Mouse (Mus musculus): Measurements from ENCODE around the gene Vwa8. TPM values are rescaled to one million over a fixed set of nuclear protein-coding genes. Genes with fewer than 3 reads are reported as not detected.

Gene Vwa8
- polyA plus RNA-seq, 2 experiments: 6.4 to 8.3 TPM

- ATAC-seq (ENCODE audit: insufficient read depth) (no peak), DNase-seq (ENCODE audit: low read depth in 3 of 3, low spot score in 3 of 3) (no peak)
- no peaks in the 10 kb centered on the region for H3K4me1 ChIP-seq (replicated peaks; ENCODE audit: control insufficient read depth in 2 of 2, insufficient read depth in 2 of 2, low read length in 1 of 2)
- no peak overlapping the region for H3K4me2 ChIP-seq (ENCODE audit: low read depth)
- H3K27ac ChIP-seq: no peak overlapping the region
- TF ChIP-seq EP300 (IDR thresholded peaks at IDR 0.05; ENCODE audit: low read depth) (no peak), CTCF (IDR thresholded peaks at IDR 0.05; ENCODE audit: low read depth) (no peak)
- H3K9ac ChIP-seq (replicated peaks): no peak overlapping the region
- H3K27me3 ChIP-seq (ENCODE audit: control insufficient read depth, insufficient read depth, low read length): no peaks in the 10 kb centered on the region
- H3K4me3 ChIP-seq (ENCODE audit: insufficient read depth in 1 of 2, low read depth in 2 of 2, low read length in 2 of 2): no peak overlapping the region
- no peaks in the 10 kb centered on the region for H3K9me3 ChIP-seq (ENCODE audit: control insufficient read depth, low read length)
- H3K36me3 ChIP-seq (replicated peaks; ENCODE audit: control insufficient read depth, insufficient read depth, low read depth): no peaks in the 10 kb centered on the region
- 50% methylated on average over 9 of the region's 9 CpGs for WGBS (ENCODE audit: insufficient replicate concordance)
Observed at GRCm38 (mm10) chr14:79226056-79226455, 377.2 kb downstream of the Vwa8 start.

- ATAC-seq (ENCODE audit: insufficient read depth): no peak
- Histone ChIP-seq H3K4me1 (replicated peaks; ENCODE audit: control insufficient read depth in 2 of 2, insufficient read depth in 2 of 2, low read length in 1 of 2) (no peaks in the 10 kb centered on the region), H3K4me2 (ENCODE audit: low read depth) (no peak overlapping the region), H3K27ac (no peak overlapping the region), H3K4me3 (ENCODE audit: insufficient read depth in 1 of 2, low read depth in 2 of 2, low read length in 2 of 2) (no peak overlapping the region), H3K27me3 (ENCODE audit: control insufficient read depth, insufficient read depth, low read length) (no peaks in the 10 kb centered on the region), H3K9ac (replicated peaks) (no peak overlapping the region), H3K9me3 (ENCODE audit: control insufficient read depth, low read length) (no peaks in the 10 kb centered on the region), H3K36me3 (replicated peaks; ENCODE audit: control insufficient read depth, insufficient read depth, low read depth) (no peaks in the 10 kb centered on the region)
- TF ChIP-seq CTCF (IDR thresholded peaks at IDR 0.05; ENCODE audit: low read depth) (no peak), EP300 (IDR thresholded peaks at IDR 0.05; ENCODE audit: low read depth) (no peak)
- 68% methylated on average over 6 of the region's 6 CpGs for WGBS (ENCODE audit: insufficient replicate concordance)
- DNase-seq (ENCODE audit: low read depth in 3 of 3, low spot score in 3 of 3): no peak
Observed at GRCm38 (mm10) chr14:79226741-79227140, 377.9 kb downstream of the Vwa8 start.

GRCm38 (mm10) chr14:79227955-79228354 is 379.1 kb downstream of the Vwa8 start:
- Histone ChIP-seq H3K4me1 (replicated peaks; ENCODE audit: control insufficient read depth in 2 of 2, insufficient read depth in 2 of 2, low read length in 1 of 2) (no peaks in the 10 kb centered on the region), H3K9ac (replicated peaks) (no peak overlapping the region), H3K27ac (no peak overlapping the region), H3K9me3 (ENCODE audit: control insufficient read depth, low read length) (no peaks in the 10 kb centered on the region), H3K27me3 (ENCODE audit: control insufficient read depth, insufficient read depth, low read length) (no peaks in the 10 kb centered on the region), H3K36me3 (replicated peaks; ENCODE audit: control insufficient read depth, insufficient read depth, low read depth) (no peaks in the 10 kb centered on the region), H3K4me2 (ENCODE audit: low read depth) (no peak overlapping the region), H3K4me3 (ENCODE audit: insufficient read depth in 1 of 2, low read depth in 2 of 2, low read length in 2 of 2) (no peak overlapping the region)
- TF ChIP-seq EP300 (IDR thresholded peaks at IDR 0.05; ENCODE audit: low read depth) (no peak), CTCF (IDR thresholded peaks at IDR 0.05; ENCODE audit: low read depth) (no peak)
- ATAC-seq (ENCODE audit: insufficient read depth) (no peak), DNase-seq (ENCODE audit: low read depth in 3 of 3, low spot score in 3 of 3) (no peak)
- WGBS (ENCODE audit: insufficient replicate concordance): 18% methylated on average over 4 of the region's 4 CpGs

GRCm38 (mm10) chr14:79231677-79232076 is 382.8 kb downstream of the Vwa8 start:
- H3K4me2 ChIP-seq (ENCODE audit: low read depth): no peak overlapping the region
- no peak for ATAC-seq (ENCODE audit: insufficient read depth)
- H3K4me3 ChIP-seq (ENCODE audit: insufficient read depth in 1 of 2, low read depth in 2 of 2, low read length in 2 of 2): no peak overlapping the region
- no peak for TF ChIP-seq CTCF (IDR thresholded peaks at IDR 0.05; ENCODE audit: low read depth)
- no peak for TF ChIP-seq EP300 (IDR thresholded peaks at IDR 0.05; ENCODE audit: low read depth)
- no peaks in the 10 kb centered on the region for H3K9me3 ChIP-seq (ENCODE audit: control insufficient read depth, low read length)
- H3K36me3 ChIP-seq (replicated peaks; ENCODE audit: control insufficient read depth, insufficient read depth, low read depth): no peaks in the 10 kb centered on the region
- no peak for DNase-seq (ENCODE audit: low read depth in 3 of 3, low spot score in 3 of 3)
- no peak overlapping the region for H3K9ac ChIP-seq (replicated peaks)
- no peaks in the 10 kb centered on the region for H3K27me3 ChIP-seq (ENCODE audit: control insufficient read depth, insufficient read depth, low read length)
- no peaks in the 10 kb centered on the region for H3K4me1 ChIP-seq (replicated peaks; ENCODE audit: control insufficient read depth in 2 of 2, insufficient read depth in 2 of 2, low read length in 1 of 2)
- no peak overlapping the region for H3K27ac ChIP-seq
- WGBS (ENCODE audit: insufficient replicate concordance): 70% methylated on average over 4 of the region's 4 CpGs

- H3K9ac ChIP-seq (replicated peaks): no peak overlapping the region
- H3K36me3 ChIP-seq (replicated peaks; ENCODE audit: control insufficient read depth, insufficient read depth, low read depth): no peaks in the 10 kb centered on the region
- H3K4me1 ChIP-seq (replicated peaks; ENCODE audit: control insufficient read depth in 2 of 2, insufficient read depth in 2 of 2, low read length in 1 of 2): no peaks in the 10 kb centered on the region
- H3K4me2 ChIP-seq (ENCODE audit: low read depth): no peak overlapping the region
- 58% methylated on average over 5 of the region's 5 CpGs for WGBS (ENCODE audit: insufficient replicate concordance)
- no peaks in the 10 kb centered on the region for H3K27me3 ChIP-seq (ENCODE audit: control insufficient read depth, insufficient read depth, low read length)
- DNase-seq (ENCODE audit: low read depth in 3 of 3, low spot score in 3 of 3): no peak
- H3K27ac ChIP-seq: no peak overlapping the region
- no peaks in the 10 kb centered on the region for H3K9me3 ChIP-seq (ENCODE audit: control insufficient read depth, low read length)
- TF ChIP-seq EP300 (IDR thresholded peaks at IDR 0.05; ENCODE audit: low read depth) (no peak), CTCF (IDR thresholded peaks at IDR 0.05; ENCODE audit: low read depth) (no peak)
- no peak overlapping the region for H3K4me3 ChIP-seq (ENCODE audit: insufficient read depth in 1 of 2, low read depth in 2 of 2, low read length in 2 of 2)
- ATAC-seq (ENCODE audit: insufficient read depth): no peak
Observed at GRCm38 (mm10) chr14:79233697-79234096, 384.8 kb downstream of the Vwa8 start.
